Mouse (Mus musculus) liver, adult 2 months (tissue): Measurements from ENCODE around the gene Scn3b.

Source experiments
- CTCF ChIP-seq: fragments of 200-500 bp; IDR thresholded peaks from 2 replicates; pipeline ENCODE4 v1.5.1; 2011; ENCODE audit warnings: low read depth, low read length, control low read depth
- POLR2A ChIP-seq: fragments of 200-500 bp; IDR thresholded peaks from 2 replicates; pipeline ENCODE4 v1.6.1; 2011; ENCODE audit warnings: low read length, control low read depth; ENCODE audit not compliant: insufficient read depth; ENCODE audit errors: extremely low read depth

DNA sequence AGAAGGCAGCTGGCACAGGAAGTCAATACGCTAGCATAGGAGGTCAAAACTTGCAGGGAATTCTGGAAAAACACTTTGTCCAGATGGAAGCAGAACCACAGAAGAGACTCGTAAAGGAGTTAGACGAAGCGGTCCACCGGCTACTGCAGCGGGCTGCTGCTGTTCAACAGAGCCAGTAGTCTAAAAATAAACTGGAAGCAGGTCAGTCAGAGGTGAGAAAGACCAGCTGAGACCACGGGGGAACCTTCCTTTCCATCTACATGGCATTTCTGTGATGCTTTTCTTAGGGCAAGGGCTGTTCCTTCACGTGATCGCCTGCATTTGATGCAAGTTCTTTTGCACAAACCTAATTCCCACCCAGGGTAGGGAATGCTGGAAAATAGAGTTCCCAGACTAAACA lies 23.6 kb upstream of the Scn3b start:
- no peak for TF ChIP-seq POLR2A
- TF ChIP-seq CTCF: no peak
